Mouse (Mus musculus): ENCODE measurements around the gene Opn4. TPM values are rescaled to one million over a fixed set of nuclear protein-coding genes. Genes with fewer than 3 reads are reported as not detected.

The Opn4 gene
- polyA plus RNA-seq, 1 experiment from 2014 or later = 0.15 TPM

DNA sequence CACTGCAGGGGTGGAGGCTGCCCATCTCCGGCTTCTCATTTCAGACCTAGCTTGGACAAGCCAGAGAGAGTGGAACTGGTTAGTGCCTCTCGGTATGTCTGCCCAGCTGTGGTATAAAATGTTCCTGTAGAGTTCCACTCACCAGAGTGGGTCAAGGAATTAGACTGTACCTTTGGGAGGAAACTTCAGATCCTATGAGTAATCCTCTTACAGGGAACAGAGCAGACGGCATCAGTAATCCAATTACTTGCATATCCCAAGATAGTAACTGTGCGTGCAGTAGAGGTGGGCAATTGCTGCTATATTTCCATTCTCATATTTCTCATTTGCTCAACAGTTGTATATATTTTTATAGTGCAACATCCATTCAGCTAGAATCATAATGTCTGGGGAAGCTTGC, 11.6 kb upstream of the Opn4 start:
- Histone ChIP-seq H3K27ac (ENCODE audit: low read length) (no peak overlapping the region), H3K4me3 (ENCODE audit: low read depth, low read length) (no peak overlapping the region), H3K27me3 (ENCODE audit: control insufficient read depth, insufficient read depth, low read depth, low read length) (peaks cover 7% of the 10 kb centered on the region), H3K36me3 (ENCODE audit: control insufficient read depth, insufficient read depth) (no peaks in the 10 kb centered on the region), H3K4me2 (ENCODE audit: low read depth, low read length) (no peak overlapping the region), H3K9ac (ENCODE audit: low read depth, low read length) (no peak overlapping the region), H3K9me3 (replicated peaks; ENCODE audit: control insufficient read depth, low read length) (no peaks in the 10 kb centered on the region), H3K4me1 (ENCODE audit: control insufficient read depth, low read depth, low read length) (peaks cover 7% of the 10 kb centered on the region)
- 74% methylated on average over 4 of the region's 4 CpGs for WGBS (ENCODE audit: insufficient replicate concordance)
- no peak for ATAC-seq (ENCODE audit: low read depth)

DNA sequence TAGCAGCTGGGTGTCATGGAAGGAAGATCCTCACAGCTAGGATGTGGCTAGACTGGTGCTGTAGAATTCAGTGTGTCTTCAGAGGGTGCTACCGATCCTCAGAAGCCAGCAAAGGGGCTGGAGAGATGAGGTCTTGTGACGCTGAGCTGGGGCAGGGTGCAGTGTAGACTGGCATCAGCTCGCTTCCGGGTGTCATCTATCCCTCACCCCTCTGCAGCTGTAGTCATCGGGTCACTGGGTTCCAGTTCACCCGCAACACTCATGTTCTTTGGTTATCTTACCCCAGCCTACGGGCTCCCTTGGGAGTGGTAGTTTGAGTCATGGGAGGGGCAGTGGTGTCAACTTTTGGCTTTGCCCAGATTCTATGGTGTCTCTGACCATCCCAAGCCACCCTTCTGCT, 2.0 kb upstream of the Opn4 start:
- no peaks in the 10 kb centered on the region for H3K27me3 ChIP-seq (ENCODE audit: control insufficient read depth, insufficient read depth, low read depth, low read length)
- ATAC-seq (ENCODE audit: low read depth) = no peak
- H3K4me3 ChIP-seq (ENCODE audit: low read depth, low read length) = no peak overlapping the region
- no peak overlapping the region for H3K9ac ChIP-seq (ENCODE audit: low read depth, low read length)
- 68% methylated on average over 7 of the region's 7 CpGs for WGBS (ENCODE audit: insufficient replicate concordance)
- H3K27ac ChIP-seq (ENCODE audit: low read length) = no peak overlapping the region
- H3K4me2 ChIP-seq (ENCODE audit: low read depth, low read length) = no peak overlapping the region
- H3K9me3 ChIP-seq (replicated peaks; ENCODE audit: control insufficient read depth, low read length) = no peaks in the 10 kb centered on the region
- no peaks in the 10 kb centered on the region for H3K4me1 ChIP-seq (ENCODE audit: control insufficient read depth, low read depth, low read length)
- H3K36me3 ChIP-seq (ENCODE audit: control insufficient read depth, insufficient read depth) = no peaks in the 10 kb centered on the region

DNA sequence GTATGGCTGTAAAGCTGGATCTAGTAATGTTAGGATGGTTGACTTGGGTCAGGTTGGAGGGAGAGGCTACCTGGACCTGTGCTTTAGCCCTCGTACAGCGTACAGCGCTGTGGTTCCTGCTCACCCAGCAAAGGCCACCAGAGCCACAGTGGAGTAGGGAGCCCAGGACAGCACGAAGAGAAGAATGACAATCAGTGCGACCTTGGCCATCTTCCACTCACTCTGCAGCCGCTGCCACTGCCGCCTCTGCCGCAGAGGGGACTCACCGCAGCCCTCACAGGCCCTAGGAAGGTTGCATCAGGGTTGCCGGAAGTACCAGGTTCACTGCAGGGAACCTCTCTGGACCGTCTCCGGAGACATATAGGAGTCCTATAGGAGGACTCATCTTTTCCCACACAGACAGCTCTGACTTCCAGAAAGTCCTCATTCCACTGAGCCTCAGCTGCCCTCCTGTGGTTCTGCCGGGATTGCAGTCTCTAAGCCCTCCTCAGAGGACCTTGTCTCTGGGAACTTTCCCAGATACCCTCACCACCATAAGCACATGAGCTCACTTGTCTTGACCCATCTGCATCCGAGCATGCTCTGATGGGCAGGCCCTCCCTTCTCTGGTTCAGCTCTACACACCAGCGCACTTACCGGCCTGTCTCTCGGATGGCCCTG, 4.2 kb downstream of the Opn4 start:
- no peaks in the 10 kb centered on the region for H3K4me1 ChIP-seq (ENCODE audit: control insufficient read depth, low read depth, low read length)
- 70% methylated on average over 17 of the region's 17 CpGs for WGBS (ENCODE audit: insufficient replicate concordance)
- no peak overlapping the region for H3K9ac ChIP-seq (ENCODE audit: low read depth, low read length)
- H3K9me3 ChIP-seq (replicated peaks; ENCODE audit: control insufficient read depth, low read length) = no peaks in the 10 kb centered on the region
- H3K36me3 ChIP-seq (ENCODE audit: control insufficient read depth, insufficient read depth) = no peaks in the 10 kb centered on the region
- H3K27ac ChIP-seq (ENCODE audit: low read length) = no peak overlapping the region
- H3K27me3 ChIP-seq (ENCODE audit: control insufficient read depth, insufficient read depth, low read depth, low read length) = no peaks in the 10 kb centered on the region
- no peak for ATAC-seq (ENCODE audit: low read depth)
- no peak overlapping the region for H3K4me2 ChIP-seq (ENCODE audit: low read depth, low read length)
- no peak overlapping the region for H3K4me3 ChIP-seq (ENCODE audit: low read depth, low read length)

DNA sequence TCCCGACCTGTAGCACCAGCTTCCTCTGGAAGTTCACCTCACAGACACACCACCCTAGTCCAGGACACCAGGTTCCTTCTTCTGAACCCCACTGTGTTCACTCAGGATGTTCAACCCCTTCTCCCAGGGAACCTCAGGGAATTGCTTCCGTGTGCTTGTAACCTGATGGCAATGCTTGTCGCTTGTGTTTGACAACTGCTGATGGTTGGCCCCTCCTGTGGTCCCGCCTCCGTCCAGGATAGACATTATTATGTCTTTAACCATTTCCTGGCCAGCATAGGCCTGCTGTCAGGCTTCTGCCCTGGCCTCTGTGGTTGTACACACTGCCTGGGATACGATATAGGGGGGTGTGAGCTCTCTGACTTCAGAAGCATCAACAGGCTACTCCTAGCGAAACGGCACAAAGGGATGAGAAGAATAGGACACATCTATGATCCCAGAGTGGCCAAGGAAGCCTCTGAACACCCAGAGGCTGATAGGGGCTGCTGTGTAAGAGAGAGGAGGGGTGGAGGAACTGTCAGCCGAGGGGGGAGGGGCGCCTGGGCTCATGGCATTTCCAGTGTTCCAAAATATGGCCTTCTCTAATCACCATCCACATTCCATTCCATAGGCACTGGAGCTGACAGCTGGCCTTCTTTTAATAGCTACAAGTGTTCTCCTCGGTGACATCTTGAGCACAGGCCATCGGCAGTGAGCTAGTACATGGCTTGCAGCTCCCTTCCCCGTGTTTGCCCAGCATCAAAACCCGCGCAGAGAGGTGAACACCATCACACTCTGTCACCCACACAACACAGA, 8.0 kb downstream of the Opn4 start:
- H3K27me3 ChIP-seq (ENCODE audit: control insufficient read depth, insufficient read depth, low read depth, low read length) = no peaks in the 10 kb centered on the region
- no peak overlapping the region for H3K4me2 ChIP-seq (ENCODE audit: low read depth, low read length)
- H3K4me1 ChIP-seq (ENCODE audit: control insufficient read depth, low read depth, low read length) = no peaks in the 10 kb centered on the region
- no peak overlapping the region for H3K9ac ChIP-seq (ENCODE audit: low read depth, low read length)
- no peaks in the 10 kb centered on the region for H3K9me3 ChIP-seq (replicated peaks; ENCODE audit: control insufficient read depth, low read length)
- H3K36me3 ChIP-seq (ENCODE audit: control insufficient read depth, insufficient read depth) = no peaks in the 10 kb centered on the region
- no peak overlapping the region for H3K4me3 ChIP-seq (ENCODE audit: low read depth, low read length)
- no peak overlapping the region for H3K27ac ChIP-seq (ENCODE audit: low read length)
- no peak for ATAC-seq (ENCODE audit: low read depth)
- 59% methylated on average over 15 of the region's 15 CpGs for WGBS (ENCODE audit: insufficient replicate concordance)

DNA sequence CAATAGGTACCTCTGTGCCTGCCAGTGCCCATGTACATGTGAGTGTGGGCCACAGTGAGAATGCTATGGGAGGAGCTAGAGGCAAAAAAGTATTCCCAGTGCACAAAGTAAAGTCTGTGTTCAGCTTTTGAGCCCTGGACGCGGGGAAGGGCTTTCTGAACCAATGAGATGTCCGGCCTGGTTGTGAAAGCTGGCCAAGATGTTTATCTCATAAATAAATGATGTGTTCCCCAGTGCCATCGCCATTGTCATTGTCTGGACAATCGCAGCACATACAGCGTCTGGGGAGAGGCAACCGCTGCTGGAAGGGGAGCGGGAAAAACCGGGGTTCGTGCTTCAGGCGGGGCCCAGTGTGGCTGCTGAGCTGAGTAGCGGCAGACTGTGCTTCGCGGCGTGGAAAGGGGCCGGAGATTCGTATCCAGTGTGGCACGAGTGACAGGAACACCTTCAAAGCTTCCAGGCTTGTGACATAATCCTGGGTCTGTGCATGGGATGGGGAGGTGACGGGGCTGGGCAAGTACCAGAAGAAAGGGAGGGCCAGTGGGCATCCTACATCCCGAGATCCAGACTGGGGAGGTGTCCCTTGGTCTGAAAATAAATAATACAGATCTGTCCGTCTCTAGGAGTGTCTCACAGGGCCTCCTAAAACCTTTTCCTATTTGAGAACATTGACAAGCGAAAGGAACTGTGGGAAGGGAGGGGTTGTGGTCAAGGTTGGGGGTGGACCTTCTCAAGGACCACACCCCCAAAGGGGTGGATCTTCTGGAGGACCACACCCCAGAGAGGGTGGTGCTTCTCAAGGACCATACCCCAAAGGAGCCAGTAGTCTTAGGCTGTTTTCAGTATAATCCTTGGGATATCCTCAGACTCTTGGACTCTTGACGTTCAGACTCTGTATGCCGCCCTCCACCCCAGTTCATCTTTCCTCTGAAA, 8.9 kb downstream of the Opn4 start:
- H3K9ac ChIP-seq (ENCODE audit: low read depth, low read length) = no peak overlapping the region
- ATAC-seq (ENCODE audit: low read depth) = no peak
- H3K27me3 ChIP-seq (ENCODE audit: control insufficient read depth, insufficient read depth, low read depth, low read length) = no peaks in the 10 kb centered on the region
- H3K4me3 ChIP-seq (ENCODE audit: low read depth, low read length) = no peak overlapping the region
- WGBS (ENCODE audit: insufficient replicate concordance) = 60% methylated on average over 24 of the region's 24 CpGs
- no peaks in the 10 kb centered on the region for H3K9me3 ChIP-seq (replicated peaks; ENCODE audit: control insufficient read depth, low read length)
- no peaks in the 10 kb centered on the region for H3K36me3 ChIP-seq (ENCODE audit: control insufficient read depth, insufficient read depth)
- H3K4me2 ChIP-seq (ENCODE audit: low read depth, low read length) = no peak overlapping the region
- no peak overlapping the region for H3K27ac ChIP-seq (ENCODE audit: low read length)
- H3K4me1 ChIP-seq (ENCODE audit: control insufficient read depth, low read depth, low read length) = no peaks in the 10 kb centered on the region

DNA sequence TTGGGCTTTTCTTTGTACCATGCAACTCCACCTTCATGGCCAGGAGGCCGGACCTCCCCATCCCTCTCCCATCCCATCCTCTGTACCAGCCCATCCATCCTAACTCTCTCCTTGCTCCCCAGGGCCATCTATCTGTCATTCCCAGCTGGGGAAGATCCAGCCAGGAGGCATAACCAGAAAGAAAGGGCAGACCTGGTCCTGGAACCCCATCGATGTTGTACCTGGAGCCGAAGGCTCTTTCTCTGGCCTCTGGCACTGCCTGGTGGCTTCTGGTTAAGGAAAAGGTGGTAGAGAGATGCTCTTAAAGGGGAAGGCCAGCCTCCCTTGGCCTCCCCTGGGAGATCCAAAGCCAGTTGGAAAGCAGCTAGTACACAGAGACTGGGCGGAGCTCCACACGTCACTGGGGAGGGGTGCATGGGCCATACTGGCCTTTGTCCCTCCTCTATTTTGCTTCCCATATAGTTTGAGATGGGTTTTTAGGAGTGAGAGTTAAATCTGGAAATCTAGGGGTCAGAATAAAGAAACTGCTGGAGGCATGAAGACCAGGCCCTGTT, 9.8 kb downstream of the Opn4 start:
- ATAC-seq (ENCODE audit: low read depth) = no peak
- 73% methylated on average over 5 of the region's 5 CpGs for WGBS (ENCODE audit: insufficient replicate concordance)
- Histone ChIP-seq H3K9ac (ENCODE audit: low read depth, low read length) (no peak overlapping the region), H3K27ac (ENCODE audit: low read length) (no peak overlapping the region), H3K9me3 (replicated peaks; ENCODE audit: control insufficient read depth, low read length) (no peaks in the 10 kb centered on the region), H3K4me1 (ENCODE audit: control insufficient read depth, low read depth, low read length) (no peaks in the 10 kb centered on the region), H3K27me3 (ENCODE audit: control insufficient read depth, insufficient read depth, low read depth, low read length) (no peaks in the 10 kb centered on the region), H3K4me2 (ENCODE audit: low read depth, low read length) (no peak overlapping the region), H3K4me3 (ENCODE audit: low read depth, low read length) (no peak overlapping the region), H3K36me3 (ENCODE audit: control insufficient read depth, insufficient read depth) (no peaks in the 10 kb centered on the region)

DNA sequence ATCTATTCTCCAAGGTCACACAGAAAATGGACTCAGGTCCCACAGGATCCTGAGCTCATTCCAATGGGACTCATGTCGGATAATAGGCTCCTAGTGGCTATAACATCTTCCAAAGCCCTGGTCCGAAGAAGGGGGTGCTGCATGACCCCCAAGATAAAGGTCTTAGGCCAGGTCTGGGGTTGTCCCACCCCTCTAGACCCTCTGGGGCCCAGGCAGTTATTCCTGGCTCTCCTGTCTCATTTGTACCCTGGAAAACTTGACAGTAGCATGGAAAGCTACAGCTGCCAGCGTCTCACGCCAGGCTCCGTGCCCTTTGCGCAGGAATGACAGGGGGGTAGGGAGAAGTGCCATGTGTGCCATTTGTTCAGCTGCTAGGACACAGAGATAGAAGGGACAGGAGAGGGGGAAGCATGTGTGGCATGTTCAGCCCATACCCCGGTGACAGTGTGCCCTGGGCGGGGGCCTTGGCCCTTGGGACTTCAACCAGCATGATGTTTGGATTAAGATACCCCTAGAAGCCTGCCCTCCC, 10.7 kb downstream of the Opn4 start:
- Histone ChIP-seq H3K36me3 (ENCODE audit: control insufficient read depth, insufficient read depth) (no peaks in the 10 kb centered on the region), H3K4me2 (ENCODE audit: low read depth, low read length) (no peak overlapping the region), H3K9ac (ENCODE audit: low read depth, low read length) (no peak overlapping the region), H3K27ac (ENCODE audit: low read length) (no peak overlapping the region), H3K4me3 (ENCODE audit: low read depth, low read length) (no peak overlapping the region), H3K4me1 (ENCODE audit: control insufficient read depth, low read depth, low read length) (no peaks in the 10 kb centered on the region), H3K27me3 (ENCODE audit: control insufficient read depth, insufficient read depth, low read depth, low read length) (no peaks in the 10 kb centered on the region), H3K9me3 (replicated peaks; ENCODE audit: control insufficient read depth, low read length) (no peaks in the 10 kb centered on the region)
- no peak for ATAC-seq (ENCODE audit: low read depth)
- WGBS (ENCODE audit: insufficient replicate concordance) = 64% methylated on average over 8 of the region's 8 CpGs

DNA sequence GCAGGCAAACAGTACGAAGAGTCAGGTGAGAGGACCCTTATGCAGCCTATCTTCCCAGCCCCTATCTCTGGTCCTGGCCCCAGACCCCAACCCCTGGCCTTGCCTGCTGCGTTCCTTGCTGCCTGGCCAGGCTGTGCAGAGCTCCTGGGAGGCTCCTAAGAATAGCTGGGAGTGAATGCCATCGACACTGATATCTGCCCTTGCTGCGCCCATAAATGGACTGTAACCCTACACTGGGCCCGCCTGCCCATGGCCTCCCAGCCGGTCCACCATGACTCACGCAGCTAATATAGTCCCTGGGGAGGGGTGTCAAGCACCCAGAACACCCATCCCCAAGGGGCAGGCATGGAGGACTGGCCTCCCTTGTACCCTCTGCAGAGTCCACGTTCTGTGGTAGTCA, 11.4 kb downstream of the Opn4 start, which contains the start of gene Ldb3:
TSS of gene Ldb3 (minus strand) at position 185 of the 400 bp plus-strand sequence.
- no peaks in the 10 kb centered on the region for H3K27me3 ChIP-seq (ENCODE audit: control insufficient read depth, insufficient read depth, low read depth, low read length)
- H3K36me3 ChIP-seq (ENCODE audit: control insufficient read depth, insufficient read depth) = no peaks in the 10 kb centered on the region
- no peaks in the 10 kb centered on the region for H3K9me3 ChIP-seq (replicated peaks; ENCODE audit: control insufficient read depth, low read length)
- H3K4me2 ChIP-seq (ENCODE audit: low read depth, low read length) = no peak within 1 kb of the TSS
- no peak for ATAC-seq (ENCODE audit: low read depth)
- no peak within 1 kb of the TSS for H3K27ac ChIP-seq (ENCODE audit: low read length)
- no peak within 1 kb of the TSS for H3K4me3 ChIP-seq (ENCODE audit: low read depth, low read length)
- no peak within 1 kb of the TSS for H3K9ac ChIP-seq (ENCODE audit: low read depth, low read length)
- WGBS (ENCODE audit: insufficient replicate concordance) = 50% methylated on average over 8 of the region's 8 CpGs
- no peaks in the 10 kb centered on the region for H3K4me1 ChIP-seq (ENCODE audit: control insufficient read depth, low read depth, low read length)
